Comparison of ENCODE assay signal across 3 mouse cellular contexts in the genomic region with DNA sequence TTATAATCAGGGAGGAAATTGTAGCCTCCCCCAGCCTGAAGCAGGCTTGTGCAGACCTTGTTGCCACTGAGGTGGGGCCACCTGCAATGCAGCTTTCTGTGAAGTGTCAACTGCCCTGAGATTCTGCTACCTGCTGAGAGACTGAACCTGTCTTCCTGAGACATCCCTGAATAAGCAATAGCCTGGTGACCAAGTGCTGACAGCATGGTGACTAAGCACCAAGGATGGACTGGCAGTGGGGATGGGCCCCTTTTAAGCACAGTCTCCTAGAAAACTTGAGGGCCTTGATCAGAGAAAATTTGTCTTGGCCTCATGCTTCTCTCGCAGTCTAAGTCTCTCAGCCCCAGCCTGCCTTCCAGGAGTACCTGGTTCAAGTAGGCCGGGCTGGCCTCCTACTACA. TPM values are rescaled to one million over a fixed set of nuclear protein-coding genes. Genes with fewer than 3 reads are reported as not detected.
A peak's percentile ranks its signal among the peaks of the same experiment; 100 is the strongest.
DNase-seq lines count a peak whose midpoint lies in the region; TF ChIP-seq lines count a peak whose summit lies in the region.
"Not testable (repeated sequence)": the region's sequence is repeated elsewhere in the genome, so short reads cannot be mapped to it uniquely, and the experiment has no call there.
"Had no signal": no experiment of that assay in that cellular context is flagged by ENCODE, and none has a peak within 500 bp of the region (broad histone marks: within the 10 kb centered on the region; RNA-seq: fewer than 3 reads in every experiment).

No protein-coding gene starts in this region.

- not testable (repeated sequence) for TF ChIP-seq CTCF in ES-Bruce4 (IDR thresholded peaks at IDR 0.05; ENCODE audit: low read depth, low read length)

- H3K4me1 ChIP-seq in ES-Bruce4 (ENCODE audit: control insufficient read depth, insufficient read depth, low read length); ES-E14 (ENCODE audit: control insufficient read depth in 2 of 2, insufficient read depth in 2 of 2, low read length in 2 of 2, poor library complexity in 1 of 2): not testable (repeated sequence)

- not testable (repeated sequence) for TF ChIP-seq POLR2A in ES-Bruce4 (IDR thresholded peaks at IDR 0.05; ENCODE audit: insufficient read depth, low read length)

- in situ Hi-C loops in ES-E14 (cut with MboI; ENCODE audit: low sequenced_read_pairs in 2 of 2, unreplicated experiment in 2 of 2), result not testable (repeated sequence)

- not testable (repeated sequence) for H3K27ac ChIP-seq in ES-Bruce4 (ENCODE audit: insufficient read depth, low read length); ES-E14 (ENCODE audit: insufficient read depth, low read depth, low read length, poor library complexity, severe bottlenecking)

- DNase-seq in ES-E14 (ENCODE audit: low read depth, low spot score), result not testable (repeated sequence)

- H3K36me3 ChIP-seq in ES-Bruce4 (ENCODE audit: control insufficient read depth, insufficient read depth, low read length, poor library complexity, severe bottlenecking) (peaks cover 14% of the 10 kb centered on the region), ES-E14 (ENCODE audit: control insufficient read depth, insufficient read depth, low read length, poor library complexity, severe bottlenecking) (peaks cover 11% of the 10 kb centered on the region)

- H3K27me3 ChIP-seq in ES-Bruce4 (ENCODE audit: control insufficient read depth, insufficient read depth, low read length, poor library complexity, severe bottlenecking), result not testable (repeated sequence)

- peaks cover 17% of the 10 kb centered on the region for H3K9me3 ChIP-seq in ES-Bruce4 (replicated peaks; ENCODE audit: control insufficient read depth, insufficient read depth, low read length, poor library complexity, severe bottlenecking)
- H3K9me3 ChIP-seq in ES-E14 (ENCODE audit: control insufficient read depth, insufficient read depth, low read depth, low read length), result not testable (repeated sequence)

- not testable (repeated sequence) for H3K9ac ChIP-seq in ES-Bruce4 (ENCODE audit: low read depth, poor library complexity, severe bottlenecking); ES-E14 (ENCODE audit: insufficient read depth, low read depth, low read length, poor library complexity, severe bottlenecking)

- TF ChIP-seq EP300 in ES-Bruce4 (IDR thresholded peaks at IDR 0.05; ENCODE audit: insufficient read depth, low read depth, low read length), result 0 out of 2 replicates have a peak, but pooled peaks have one; percentile 53

- not testable (repeated sequence) for H3K4me3 ChIP-seq in ES-Bruce4 (ENCODE audit: low read depth, low read length); ES-E14 (ENCODE audit: insufficient read depth in 1 of 2, low read depth in 1 of 2, low read length in 2 of 2, poor library complexity in 1 of 2, severe bottlenecking in 1 of 2)

TF ChIP-seq in ES-E14, 5 proteins besides CTCF, POLR2A, EP300 and RAD21:
- TF ChIP-seq MAFK (IDR thresholded peaks at IDR 0.05; ENCODE audit: insufficient read depth, low read depth, low read length), result peak; percentile 51; the same call in 1 of the 2 replicates

RNA-seq across cellular contexts. Expression of gene Gm4707, which starts 37.2 kb away (rescaled TPM):
- polyA plus RNA-seq in ES-Bruce4 (2011; ENCODE audit: insufficient read depth, insufficient read length, low read depth, missing spikeins), result 5.2 and 5.7 TPM in 2 replicates
- total RNA-seq in ES-E14 (2012; rRNA removed), result 3.9 and 6.9 TPM in 2 replicates
- polyA plus RNA-seq: G1E had no signal

RNA-seq across cellular contexts. Expression of gene Smchd1, which starts 52.6 kb away (rescaled TPM):
- 107 and 113 TPM in 2 replicates for polyA plus RNA-seq in ES-Bruce4 (2011; ENCODE audit: insufficient read depth, insufficient read length, low read depth, missing spikeins)
- 35.5 and 41.0 TPM in 2 replicates for total RNA-seq in ES-E14 (2012; rRNA removed)
